Mouse (Mus musculus): ENCODE data around the gene Nme7.

GRCm38 (mm10) chr1:164456065-164456464, 152.1 kb downstream of the Nme7 start:
- TF ChIP-seq CTCF (IDR thresholded peaks at IDR 0.05; ENCODE audit: low read depth) = no peak
- no peak for TF ChIP-seq EP300 (optimal IDR thresholded peaks at IDR 0.05)
